Mouse (Mus musculus): ENCODE data around the gene Gm21319. TPM values are rescaled to one million over a fixed set of nuclear protein-coding genes. Genes with fewer than 3 reads are reported as not detected.
"Not testable (repeated sequence)": the region's sequence is repeated elsewhere in the genome, so short reads cannot be mapped to it uniquely, and the experiment has no call there.

The Gm21319 gene
- polyA plus RNA-seq (2015; fragmentation: Nextera tagmentation; extraction: Ambion mirVana) = not detected in 2 replicates

DNA sequence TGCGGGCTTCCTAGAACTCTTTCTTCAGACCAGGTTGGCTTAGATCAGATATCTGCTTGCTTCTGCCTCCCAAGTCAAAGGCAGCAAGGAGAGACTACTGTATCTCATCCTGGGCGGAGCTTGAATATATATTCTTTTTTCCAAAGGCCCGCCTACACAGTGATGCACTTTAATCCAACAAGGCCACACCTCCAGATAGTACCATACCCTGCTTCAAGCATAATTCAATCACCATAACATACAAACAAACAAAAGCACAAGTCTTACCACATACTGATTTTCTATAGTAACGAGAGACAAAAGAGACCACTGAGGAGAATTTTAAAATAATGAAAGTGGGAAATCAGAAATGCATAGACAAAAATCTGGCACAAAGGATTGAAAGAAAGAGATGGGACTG lies at the start of gene Gm21319:
TSS of gene Gm21319 (minus strand) at position 101 of the 400 bp plus-strand sequence.
- H3K4me1 ChIP-seq (ENCODE audit: insufficient read depth); H3K4me3 ChIP-seq (ENCODE audit: low read depth, low read length); H3K27me3 ChIP-seq (ENCODE audit: insufficient read depth, low read length); ATAC-seq; H3K27ac ChIP-seq (ENCODE audit: low read depth); H3K9me3 ChIP-seq (ENCODE audit: low read length); H3K9ac ChIP-seq (replicated peaks); DNase-seq; H3K36me3 ChIP-seq (replicated peaks; ENCODE audit: insufficient read depth, low read length); H3K4me2 ChIP-seq (ENCODE audit: low read depth, low read length): not testable (repeated sequence)
- 85% methylated on average over 4 of the region's 4 CpGs for WGBS (ENCODE audit: insufficient replicate concordance)

DNA sequence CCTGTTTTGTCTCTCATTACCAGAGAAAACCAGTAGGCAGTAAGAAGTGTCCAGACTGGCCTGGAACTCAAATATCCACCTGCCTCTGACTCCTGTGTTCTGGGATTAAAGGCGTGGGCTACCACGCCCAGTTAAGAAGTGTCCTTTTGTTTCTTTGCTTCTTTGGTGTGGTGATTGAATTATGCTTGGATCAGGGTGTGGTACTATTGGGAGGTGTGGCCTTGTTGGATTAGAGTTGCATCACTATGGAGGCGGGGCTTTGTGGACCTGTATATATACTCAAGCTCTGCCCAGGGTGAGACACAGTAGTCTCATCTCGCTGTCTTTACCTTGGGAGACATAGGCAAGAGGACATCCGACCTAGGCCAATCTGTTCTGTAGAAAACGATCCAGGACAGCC lies 40.7 kb upstream of the Gm21319 start, which contains the start of gene BB287469:
TSS of gene BB287469 (plus strand) at position 301 of the 400 bp plus-strand sequence.
- H3K9ac ChIP-seq (replicated peaks); ATAC-seq; H3K4me3 ChIP-seq (ENCODE audit: low read depth, low read length); H3K9me3 ChIP-seq (ENCODE audit: low read length); DNase-seq; H3K27me3 ChIP-seq (ENCODE audit: insufficient read depth, low read length); H3K27ac ChIP-seq (ENCODE audit: low read depth); H3K36me3 ChIP-seq (replicated peaks; ENCODE audit: insufficient read depth, low read length); H3K4me2 ChIP-seq (ENCODE audit: low read depth, low read length); H3K4me1 ChIP-seq (ENCODE audit: insufficient read depth): not testable (repeated sequence)
- WGBS (ENCODE audit: insufficient replicate concordance) = 81% methylated on average over 5 of the region's 6 CpGs

DNA sequence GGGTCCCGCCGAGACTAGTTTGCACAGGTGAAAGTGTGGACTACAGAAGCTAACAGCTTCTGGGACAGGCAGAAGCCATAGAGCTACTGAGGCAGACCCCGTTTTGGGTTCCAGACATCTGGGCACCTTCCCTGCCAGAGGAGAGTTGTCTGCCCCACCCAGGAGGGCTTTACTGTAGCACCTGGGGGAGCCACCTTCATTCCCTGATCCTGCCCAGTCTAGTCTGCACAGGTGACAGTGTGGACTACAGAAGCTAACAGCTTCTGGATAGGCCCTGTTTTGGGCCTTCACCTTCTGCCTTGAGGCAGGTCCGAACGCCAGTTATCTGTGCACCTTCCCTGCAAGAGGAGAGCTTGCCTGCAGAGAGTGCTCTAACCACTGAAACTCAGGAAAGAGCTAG lies 22.4 kb upstream of the Gm21319 start:
- not testable (repeated sequence) for H3K27ac ChIP-seq (ENCODE audit: low read depth); H3K4me1 ChIP-seq (ENCODE audit: insufficient read depth); H3K27me3 ChIP-seq (ENCODE audit: insufficient read depth, low read length); ATAC-seq; H3K36me3 ChIP-seq (replicated peaks; ENCODE audit: insufficient read depth, low read length); H3K4me2 ChIP-seq (ENCODE audit: low read depth, low read length); H3K4me3 ChIP-seq (ENCODE audit: low read depth, low read length); H3K9ac ChIP-seq (replicated peaks); H3K9me3 ChIP-seq (ENCODE audit: low read length); DNase-seq
- WGBS (ENCODE audit: insufficient replicate concordance) = 70% methylated on average over 5 of the region's 5 CpGs

DNA sequence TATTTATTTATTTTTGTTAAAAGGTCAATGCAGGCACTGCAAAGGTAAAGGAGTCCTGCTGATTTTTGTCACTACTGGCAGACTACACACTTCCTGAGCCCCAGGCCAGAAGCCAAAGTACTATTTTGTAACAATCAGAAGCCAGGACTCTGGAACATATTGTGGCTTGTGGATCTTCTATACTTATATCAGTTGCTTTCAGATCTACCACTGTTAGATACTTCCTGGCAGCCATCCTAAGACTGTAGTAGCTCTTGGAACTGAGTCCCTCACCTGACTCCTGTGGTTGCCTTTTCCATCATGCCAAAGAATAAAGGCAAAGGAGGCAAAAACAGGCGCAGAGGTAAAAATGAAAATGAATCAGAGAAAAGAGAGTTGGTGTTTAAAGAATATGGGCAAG lies 19.7 kb upstream of the Gm21319 start, which contains the start of gene Gm21936:
TSS of gene Gm21936 (plus strand) at position 301 of the 400 bp plus-strand sequence.
- DNase-seq; H3K9me3 ChIP-seq (ENCODE audit: low read length); ATAC-seq; H3K4me3 ChIP-seq (ENCODE audit: low read depth, low read length); H3K4me1 ChIP-seq (ENCODE audit: insufficient read depth); H3K36me3 ChIP-seq (replicated peaks; ENCODE audit: insufficient read depth, low read length); H3K9ac ChIP-seq (replicated peaks); H3K27ac ChIP-seq (ENCODE audit: low read depth); H3K27me3 ChIP-seq (ENCODE audit: insufficient read depth, low read length); H3K4me2 ChIP-seq (ENCODE audit: low read depth, low read length): not testable (repeated sequence)
- WGBS (ENCODE audit: insufficient replicate concordance) = 67% methylated on average over 1 of the region's 1 CpGs

Other genes with a start within 250 kb of the Gm21319 start
- gene Oog1, start 173.1 kb downstream of the Gm21319 start, polyA plus RNA-seq (2015; fragmentation: Nextera tagmentation; extraction: Ambion mirVana) = not detected in 2 replicates
- not detected in 2 replicates for gene Gm4027, start 156.9 kb downstream of the Gm21319 start, polyA plus RNA-seq (2015; fragmentation: Nextera tagmentation; extraction: Ambion mirVana)
- not detected in 2 replicates for gene Gm16381, start 131.1 kb downstream of the Gm21319 start, polyA plus RNA-seq (2015; fragmentation: Nextera tagmentation; extraction: Ambion mirVana)
- not detected in 2 replicates for gene Gm21936, start 19.8 kb upstream of the Gm21319 start, polyA plus RNA-seq (2015; fragmentation: Nextera tagmentation; extraction: Ambion mirVana)
- not detected in 2 replicates for gene BB287469, start 40.8 kb upstream of the Gm21319 start, polyA plus RNA-seq (2015; fragmentation: Nextera tagmentation; extraction: Ambion mirVana)
- gene Gm2001, start 66.6 kb upstream of the Gm21319 start, polyA plus RNA-seq (2015; fragmentation: Nextera tagmentation; extraction: Ambion mirVana) = not detected in 2 replicates
- not detected in 2 replicates for gene Gm2016, start 98.3 kb upstream of the Gm21319 start, polyA plus RNA-seq (2015; fragmentation: Nextera tagmentation; extraction: Ambion mirVana)
- not detected in 2 replicates for gene Gm2022, start 119.6 kb upstream of the Gm21319 start, polyA plus RNA-seq (2015; fragmentation: Nextera tagmentation; extraction: Ambion mirVana)
- gene Gm2035, start 144.1 kb upstream of the Gm21319 start, polyA plus RNA-seq (2015; fragmentation: Nextera tagmentation; extraction: Ambion mirVana) = not detected in 2 replicates
- gene Gm2042, start 178.3 kb upstream of the Gm21319 start, polyA plus RNA-seq (2015; fragmentation: Nextera tagmentation; extraction: Ambion mirVana) = not detected in 2 replicates
- not detected in 2 replicates for gene Gm2075, start 236.1 kb upstream of the Gm21319 start, polyA plus RNA-seq (2015; fragmentation: Nextera tagmentation; extraction: Ambion mirVana)
- not detected in 2 replicates for gene Gm6803, start 243.0 kb upstream of the Gm21319 start, polyA plus RNA-seq (2015; fragmentation: Nextera tagmentation; extraction: Ambion mirVana)